Mouse (Mus musculus): ENCODE data around the gene Mtfp1. TPM values are rescaled to one million over a fixed set of nuclear protein-coding genes. Genes with fewer than 3 reads are reported as not detected.
"Not testable (repeated sequence)": the region's sequence is repeated elsewhere in the genome, so short reads cannot be mapped to it uniquely, and the experiment has no call there.

The Mtfp1 gene
- polyA plus RNA-seq, 1 experiment from 2014 or later, result 14.5 TPM

GRCm38 (mm10) chr11:4112033-4112432, 16.8 kb upstream of the Mtfp1 start:
- Histone ChIP-seq H3K9ac (replicated peaks; ENCODE audit: low read depth, low read length) (no peak overlapping the region), H3K4me1 (ENCODE audit: control insufficient read depth, insufficient read depth, low read length) (no peaks in the 10 kb centered on the region), H3K27ac (ENCODE audit: low read length) (no peak overlapping the region), H3K4me3 (ENCODE audit: low read depth, low read length) (no peak overlapping the region), H3K4me2 (replicated peaks; ENCODE audit: low read depth, low read length) (no peak overlapping the region), H3K36me3 (ENCODE audit: control insufficient read depth, insufficient read depth, low read length) (no peaks in the 10 kb centered on the region), H3K27me3 (ENCODE audit: control insufficient read depth, insufficient read depth, low read length) (no peaks in the 10 kb centered on the region), H3K9me3 (ENCODE audit: control insufficient read depth, low read depth, low read length) (no peaks in the 10 kb centered on the region)
- WGBS, result 84% methylated on average over 4 of the region's 4 CpGs
- no peak for ATAC-seq (ENCODE audit: insufficient number of reproducible peaks, insufficient read depth, low FRiP score, low read depth)

GRCm38 (mm10) chr11:4108691-4109090, 13.4 kb upstream of the Mtfp1 start:
- no peaks in the 10 kb centered on the region for H3K27me3 ChIP-seq (ENCODE audit: control insufficient read depth, insufficient read depth, low read length)
- H3K36me3 ChIP-seq (ENCODE audit: control insufficient read depth, insufficient read depth, low read length), result no peaks in the 10 kb centered on the region
- no peak overlapping the region for H3K4me2 ChIP-seq (replicated peaks; ENCODE audit: low read depth, low read length)
- WGBS, result 77% methylated on average over 7 of the region's 7 CpGs
- no peaks in the 10 kb centered on the region for H3K4me1 ChIP-seq (ENCODE audit: control insufficient read depth, insufficient read depth, low read length)
- no peaks in the 10 kb centered on the region for H3K9me3 ChIP-seq (ENCODE audit: control insufficient read depth, low read depth, low read length)
- ATAC-seq (ENCODE audit: insufficient number of reproducible peaks, insufficient read depth, low FRiP score, low read depth), result no peak
- no peak overlapping the region for H3K9ac ChIP-seq (replicated peaks; ENCODE audit: low read depth, low read length)
- H3K27ac ChIP-seq (ENCODE audit: low read length), result no peak overlapping the region
- no peak overlapping the region for H3K4me3 ChIP-seq (ENCODE audit: low read depth, low read length)

GRCm38 (mm10) chr11:4107901-4108300, 12.7 kb upstream of the Mtfp1 start:
- H3K4me2 ChIP-seq (replicated peaks; ENCODE audit: low read depth, low read length); H3K4me1 ChIP-seq (ENCODE audit: control insufficient read depth, insufficient read depth, low read length); ATAC-seq (ENCODE audit: insufficient number of reproducible peaks, insufficient read depth, low FRiP score, low read depth); H3K27me3 ChIP-seq (ENCODE audit: control insufficient read depth, insufficient read depth, low read length); H3K4me3 ChIP-seq (ENCODE audit: low read depth, low read length); H3K9ac ChIP-seq (replicated peaks; ENCODE audit: low read depth, low read length); H3K9me3 ChIP-seq (ENCODE audit: control insufficient read depth, low read depth, low read length); H3K27ac ChIP-seq (ENCODE audit: low read length); H3K36me3 ChIP-seq (ENCODE audit: control insufficient read depth, insufficient read depth, low read length): not testable (repeated sequence)
- 89% methylated on average over 6 of the region's 6 CpGs for WGBS

GRCm38 (mm10) chr11:4105444-4105843, 10.2 kb upstream of the Mtfp1 start:
- WGBS, result 78% methylated on average over 6 of the region's 6 CpGs
- ATAC-seq (ENCODE audit: insufficient number of reproducible peaks, insufficient read depth, low FRiP score, low read depth), result no peak

GRCm38 (mm10) chr11:4104989-4105388, 9.7 kb upstream of the Mtfp1 start:
- Histone ChIP-seq H3K27me3 (ENCODE audit: control insufficient read depth, insufficient read depth, low read length) (no peaks in the 10 kb centered on the region), H3K9ac (replicated peaks; ENCODE audit: low read depth, low read length) (no peak overlapping the region), H3K4me1 (ENCODE audit: control insufficient read depth, insufficient read depth, low read length) (no peaks in the 10 kb centered on the region), H3K27ac (ENCODE audit: low read length) (no peak overlapping the region), H3K9me3 (ENCODE audit: control insufficient read depth, low read depth, low read length) (no peaks in the 10 kb centered on the region), H3K4me3 (ENCODE audit: low read depth, low read length) (no peak overlapping the region), H3K4me2 (replicated peaks; ENCODE audit: low read depth, low read length) (no peak overlapping the region), H3K36me3 (ENCODE audit: control insufficient read depth, insufficient read depth, low read length) (no peaks in the 10 kb centered on the region)
- 84% methylated on average over 5 of the region's 5 CpGs for WGBS
- no peak for ATAC-seq (ENCODE audit: insufficient number of reproducible peaks, insufficient read depth, low FRiP score, low read depth)

More at GRCm38 (mm10) chr11:4105444-4105843, 10.2 kb upstream of the Mtfp1 start:
- Histone ChIP-seq H3K4me1 (ENCODE audit: control insufficient read depth, insufficient read depth, low read length) (no peaks in the 10 kb centered on the region), H3K4me2 (replicated peaks; ENCODE audit: low read depth, low read length) (no peak overlapping the region), H3K27ac (ENCODE audit: low read length) (no peak overlapping the region), H3K4me3 (ENCODE audit: low read depth, low read length) (no peak overlapping the region), H3K9ac (replicated peaks; ENCODE audit: low read depth, low read length) (no peak overlapping the region), H3K36me3 (ENCODE audit: control insufficient read depth, insufficient read depth, low read length) (no peaks in the 10 kb centered on the region), H3K27me3 (ENCODE audit: control insufficient read depth, insufficient read depth, low read length) (no peaks in the 10 kb centered on the region), H3K9me3 (ENCODE audit: control insufficient read depth, low read depth, low read length) (no peaks in the 10 kb centered on the region)

GRCm38 (mm10) chr11:4103522-4103921, 8.3 kb upstream of the Mtfp1 start:
- H3K27me3 ChIP-seq (ENCODE audit: control insufficient read depth, insufficient read depth, low read length), result no peaks in the 10 kb centered on the region
- H3K4me2 ChIP-seq (replicated peaks; ENCODE audit: low read depth, low read length), result no peak overlapping the region
- H3K9me3 ChIP-seq (ENCODE audit: control insufficient read depth, low read depth, low read length), result no peaks in the 10 kb centered on the region
- H3K27ac ChIP-seq (ENCODE audit: low read length), result no peak overlapping the region
- 58% methylated on average over 14 of the region's 14 CpGs for WGBS
- no peak overlapping the region for H3K4me3 ChIP-seq (ENCODE audit: low read depth, low read length)
- ATAC-seq (ENCODE audit: insufficient number of reproducible peaks, insufficient read depth, low FRiP score, low read depth), result no peak
- no peak overlapping the region for H3K9ac ChIP-seq (replicated peaks; ENCODE audit: low read depth, low read length)
- no peaks in the 10 kb centered on the region for H3K4me1 ChIP-seq (ENCODE audit: control insufficient read depth, insufficient read depth, low read length)
- H3K36me3 ChIP-seq (ENCODE audit: control insufficient read depth, insufficient read depth, low read length), result no peaks in the 10 kb centered on the region

- Histone ChIP-seq H3K9ac (replicated peaks; ENCODE audit: low read depth, low read length) (no peak overlapping the region), H3K4me2 (replicated peaks; ENCODE audit: low read depth, low read length) (no peak overlapping the region), H3K27ac (ENCODE audit: low read length) (no peak overlapping the region), H3K36me3 (ENCODE audit: control insufficient read depth, insufficient read depth, low read length) (no peaks in the 10 kb centered on the region), H3K27me3 (ENCODE audit: control insufficient read depth, insufficient read depth, low read length) (no peaks in the 10 kb centered on the region), H3K4me1 (ENCODE audit: control insufficient read depth, insufficient read depth, low read length) (peaks cover 5% of the 10 kb centered on the region; the same call in 1 of the 2 replicates), H3K9me3 (ENCODE audit: control insufficient read depth, low read depth, low read length) (no peaks in the 10 kb centered on the region), H3K4me3 (ENCODE audit: low read depth, low read length) (no peak overlapping the region)
- 76% methylated on average over 5 of the region's 5 CpGs for whole genome bisulfite sequencing
- no peak for ATAC-seq (ENCODE audit: insufficient number of reproducible peaks, insufficient read depth, low FRiP score, low read depth)
Observed at GRCm38 (mm10) chr11:4101851-4102250, 6.6 kb upstream of the Mtfp1 start.

- Histone ChIP-seq H3K4me3 (ENCODE audit: low read depth, low read length) (no peak overlapping the region), H3K36me3 (ENCODE audit: control insufficient read depth, insufficient read depth, low read length) (no peaks in the 10 kb centered on the region), H3K27me3 (ENCODE audit: control insufficient read depth, insufficient read depth, low read length) (no peaks in the 10 kb centered on the region), H3K27ac (ENCODE audit: low read length) (no peak overlapping the region), H3K4me2 (replicated peaks; ENCODE audit: low read depth, low read length) (no peak overlapping the region), H3K4me1 (ENCODE audit: control insufficient read depth, insufficient read depth, low read length) (peaks cover 11% of the 10 kb centered on the region; the same call in 1 of the 2 replicates), H3K9me3 (ENCODE audit: control insufficient read depth, low read depth, low read length) (no peaks in the 10 kb centered on the region), H3K9ac (replicated peaks; ENCODE audit: low read depth, low read length) (no peak overlapping the region)
- ATAC-seq (ENCODE audit: insufficient number of reproducible peaks, insufficient read depth, low FRiP score, low read depth), result no peak
- 62% methylated on average over 3 of the region's 3 CpGs for WGBS
Observed at GRCm38 (mm10) chr11:4099447-4099846, 4.2 kb upstream of the Mtfp1 start.

GRCm38 (mm10) chr11:4098816-4099215, 3.6 kb upstream of the Mtfp1 start:
- H3K27ac ChIP-seq (ENCODE audit: low read length), result no peak overlapping the region
- H3K4me1 ChIP-seq (ENCODE audit: control insufficient read depth, insufficient read depth, low read length), result peaks cover 11% of the 10 kb centered on the region; the same call in 1 of the 2 replicates
- H3K9ac ChIP-seq (replicated peaks; ENCODE audit: low read depth, low read length), result no peak overlapping the region
- no peaks in the 10 kb centered on the region for H3K9me3 ChIP-seq (ENCODE audit: control insufficient read depth, low read depth, low read length)
- no peaks in the 10 kb centered on the region for H3K27me3 ChIP-seq (ENCODE audit: control insufficient read depth, insufficient read depth, low read length)
- H3K4me3 ChIP-seq (ENCODE audit: low read depth, low read length), result no peak overlapping the region
- no peak for ATAC-seq (ENCODE audit: insufficient number of reproducible peaks, insufficient read depth, low FRiP score, low read depth)
- no peak overlapping the region for H3K4me2 ChIP-seq (replicated peaks; ENCODE audit: low read depth, low read length)
- H3K36me3 ChIP-seq (ENCODE audit: control insufficient read depth, insufficient read depth, low read length), result no peaks in the 10 kb centered on the region
- WGBS, result 76% methylated on average over 7 of the region's 7 CpGs
